Comparison of ENCODE assay signal across 18 mouse cellular contexts in genomic region chr2:164585025-164585725, GRCm38 (mm10). TPM values are rescaled to one million over a fixed set of nuclear protein-coding genes. Genes with fewer than 3 reads are reported as not detected.
DNase-seq lines count a peak whose midpoint lies in the region; ATAC-seq and TF ChIP-seq lines count a peak whose summit lies in the region.
"Not testable (repeated sequence)": the region's sequence is repeated elsewhere in the genome, so short reads cannot be mapped to it uniquely, and the experiment has no call there.
"Had no signal": no experiment of that assay in that cellular context is flagged by ENCODE, and none has a peak within 500 bp of the region (broad histone marks: within the 10 kb centered on the region; RNA-seq: fewer than 3 reads in every experiment).

TSS of gene Wfdc6a (minus strand) at chr2:164585447.

- H3K36me3 ChIP-seq in heart, adult 2 months (ENCODE audit: control insufficient read depth, insufficient read depth, low read length); intestine, embryonic 14.5 days (ENCODE audit: control insufficient read depth, insufficient read depth, low read length); lung, embryonic 14.5 days (ENCODE audit: insufficient read depth); stomach, embryonic 16.5 days (ENCODE audit: control insufficient read depth, insufficient read depth, low read length): not testable (repeated sequence)

- H3K27me3 ChIP-seq in heart, adult 2 months (ENCODE audit: control insufficient read depth, insufficient read depth, low read length); intestine, embryonic 14.5 days (replicated peaks; ENCODE audit: control insufficient read depth, insufficient read depth, low read length); lung, embryonic 14.5 days (ENCODE audit: insufficient read depth, low read length); stomach, embryonic 16.5 days (ENCODE audit: control insufficient read depth, insufficient read depth, low read length): not testable (repeated sequence)

- H3K4me3 ChIP-seq in heart, adult 2 months; intestine, embryonic 14.5 days (ENCODE audit: low read depth, low read length); lung, embryonic 14.5 days (ENCODE audit: low read depth, low read length); stomach, embryonic 16.5 days (replicated peaks; ENCODE audit: low read length): not testable (repeated sequence)

- not testable (repeated sequence) for ATAC-seq in intestine, embryonic 14.5 days (replicated peaks; ENCODE audit: low FRiP score, low TSS enrichment, low read depth); stomach, embryonic 16.5 days (ENCODE audit: insufficient read depth, low FRiP score)
- peak; percentile 52; the same call in 1 of the 2 replicates for ATAC-seq in lung, embryonic 14.5 days (ENCODE audit: insufficient read depth)

- H3K27ac ChIP-seq in heart, adult 2 months, result not testable (repeated sequence)
- peak within 1 kb of the TSS; percentile 38; the same call in 1 of the 2 replicates for H3K27ac ChIP-seq in intestine, embryonic 14.5 days (ENCODE audit: low read depth)
- peak within 1 kb of the TSS; percentile 50; the same call in 1 of the 2 replicates for H3K27ac ChIP-seq in lung, embryonic 14.5 days (ENCODE audit: low read depth)
- H3K27ac ChIP-seq in stomach, embryonic 16.5 days (ENCODE audit: low read length), result 0 out of 2 replicates have a peak within 1 kb of the TSS, but pooled peaks have one; percentile 2

- H3K4me1 ChIP-seq in heart, adult 2 months (ENCODE audit: control insufficient read depth, insufficient read depth, low read length); intestine, embryonic 14.5 days (replicated peaks; ENCODE audit: control insufficient read depth, insufficient read depth, low read length); lung, embryonic 14.5 days (ENCODE audit: insufficient read depth); stomach, embryonic 16.5 days (ENCODE audit: control insufficient read depth, insufficient read depth, low read length): not testable (repeated sequence)

- peak; percentile 34 for DNase-seq in adrenal gland, adult 2 months
- DNase-seq in gastrocnemius, adult 18-20 months (ENCODE audit: low spot score), result peak; percentile 37
- DNase-seq in heart, adult 2 months, result peak; percentile 25 to 46
- DNase-seq in intestine, embryonic 14.5 days (ENCODE audit: low spot score), result not testable (repeated sequence)
- DNase-seq in lung, embryonic 14.5 days, result peak; percentile 71
- DNase-seq in lung, postnatal 36 days, result peak; percentile 50

- TF ChIP-seq EP300 in heart, adult 2 months (IDR thresholded peaks at IDR 0.05; ENCODE audit: insufficient read depth, low read depth, low read length), result not testable (repeated sequence)

- WGBS in heart, adult 2 months, result 38% methylated on average over 13 of the region's 13 CpGs
- WGBS in intestine, embryonic 14.5 days, result 42% methylated on average over 13 of the region's 13 CpGs
- WGBS in lung, embryonic 14.5 days, result 37% methylated on average over 13 of the region's 13 CpGs
- WGBS in stomach, embryonic 16.5 days, result 50% methylated on average over 13 of the region's 13 CpGs

- H3K79me2 ChIP-seq in heart, adult 2 months (replicated peaks; ENCODE audit: control insufficient read depth, insufficient read depth, low read length), result not testable (repeated sequence)

- not testable (repeated sequence) for H3K9ac ChIP-seq in heart, adult 2 months (ENCODE audit: low read depth, low read length); intestine, embryonic 14.5 days (ENCODE audit: low read length); lung, embryonic 14.5 days; stomach, embryonic 16.5 days (ENCODE audit: low read length)

- H3K9me3 ChIP-seq in intestine, embryonic 14.5 days (ENCODE audit: control insufficient read depth, low read length); lung, embryonic 14.5 days (ENCODE audit: low read depth, low read length); stomach, embryonic 16.5 days (replicated peaks; ENCODE audit: control insufficient read depth, low read length): not testable (repeated sequence)

- not testable (repeated sequence) for TF ChIP-seq CTCF in heart, adult 2 months (IDR thresholded peaks at IDR 0.05); lung, embryonic 14.5 days (IDR thresholded peaks at IDR 0.05; ENCODE audit: low read depth)

- not testable (repeated sequence) for TF ChIP-seq POLR2A in heart, adult 2 months (IDR thresholded peaks at IDR 0.05; ENCODE audit: insufficient read depth, low read depth, low read length)

- intact Hi-C loops in heart, adult 2 months (cut with DNase I), result not testable (repeated sequence)

- H3K4me2 ChIP-seq in intestine, embryonic 14.5 days (ENCODE audit: low read length); lung, embryonic 14.5 days; stomach, embryonic 16.5 days (ENCODE audit: low read depth, low read length): not testable (repeated sequence)

RNA-seq across cellular contexts. Expression of gene Wfdc6a, which starts in this region (rescaled TPM):
- under 1 TPM in 1 of 2 experiments, not detected in 1; 0.52 TPM for total RNA-seq in adrenal gland, adult 2 months (2021)
- 0.62 and 1.0 TPM in 2 replicates for polyA plus RNA-seq in adrenal gland, adult 2 months (2012; rRNA removed)
- total RNA-seq in gastrocnemius, adult 18-20 months (2021), result not detected
- under 1 TPM in 1 of 2 experiments, not detected in 1; 0.30 TPM for total RNA-seq in heart, adult 2 months (2021)
- polyA plus RNA-seq in heart, adult 2 months (2012; rRNA removed), result 0.47 and 0.56 TPM in 2 replicates
- 1.5 and 3.2 TPM in 2 replicates for polyA plus RNA-seq in intestine, embryonic 14.5 days (2014; fragmentation: Nextera tagmentation; extraction: Ambion mirVana)
- polyA plus RNA-seq in lung, embryonic 14.5 days (2014; fragmentation: Nextera tagmentation; extraction: Ambion mirVana), result 0.65 and 0.95 TPM in 2 replicates
- 1.3 and 2.2 TPM in 2 replicates for polyA plus RNA-seq in stomach, embryonic 16.5 days (2015; fragmentation: Nextera tagmentation; extraction: Ambion mirVana)
- total RNA-seq: forebrain, postnatal 0 days; layer of hippocampus, adult 8-10 months had no signal
- polyA plus RNA-seq: C2C12; forebrain, embryonic 10.5 days; heart, embryonic 11.5 days; hindbrain, embryonic 15.5 days; kidney, postnatal 0 days; midbrain, embryonic 11.5 days; neural tube, embryonic 12.5 days; small intestine, adult 2 months; thymus, postnatal 0 days had no signal

Comparison
In these comparisons a context has a peak if more than half of its experiments do, and no peak if none do; other contexts are left out.
1. Peak in DNase-seq in gastrocnemius, adult 18-20 months; RNA of the gene not detected or under 1 TPM.
2. Peak in DNase-seq in heart, adult 2 months; RNA of the gene not detected or under 1 TPM.
3. Peak in DNase-seq, ATAC-seq and H3K27ac ChIP-seq in lung, embryonic 14.5 days; RNA of the gene not detected or under 1 TPM.